Mouse (Mus musculus) lung, adult 10 weeks (tissue): ENCODE results near the gene Pramel3. TPM values are rescaled to one million over a fixed set of nuclear protein-coding genes. Genes with fewer than 3 reads are reported as not detected.

Experiments
- polyA plus RNA-seq: library from polyadenylated mRNA; stranded (reverse); fragments of 350-450 nt; fragmentation: Illumina TruSeq; extraction: RNeasy Lipid Tissue Mini Kit (QIAGEN cat#74804); gene quantifications from one replicate; pipeline ENCODE4 v1.2.3, GENCODE M21; 2014; ENCODE audit warnings: low read depth, low replicate concordance; ENCODE audit not compliant: insufficient read depth

The Pramel3 gene
- not detected for polyA plus RNA-seq

DNA sequence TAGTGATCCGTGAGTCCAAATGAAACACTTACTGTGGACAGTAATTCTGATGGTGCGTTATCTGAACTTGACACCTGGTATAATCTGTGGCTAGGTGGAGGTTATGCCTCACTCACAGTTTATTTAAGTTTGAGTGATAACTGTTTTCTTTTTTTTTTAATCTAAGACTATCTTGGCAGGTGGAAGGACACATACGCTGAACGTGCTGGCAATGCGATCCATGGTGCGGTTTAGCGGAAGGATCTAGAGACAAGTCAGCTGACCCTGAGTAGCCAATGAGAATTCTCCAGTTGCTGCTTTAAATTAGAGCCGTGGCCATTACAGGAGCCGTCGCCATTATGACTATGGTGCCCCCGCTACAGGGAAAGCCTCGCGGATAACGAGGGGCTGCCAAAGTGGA lies at the start of gene Pramel3:
Gene Pramel3, plus strand, starts transcription at position 301 of the 400 bp plus-strand sequence.

Other genes starting within 250 kb of the Pramel3 start
- 0.06 TPM for gene Gm15023, start 124.7 kb upstream of the Pramel3 start, polyA plus RNA-seq
- gene Tceal6, start 91.6 kb upstream of the Pramel3 start, polyA plus RNA-seq: 0.86 TPM
- gene Gm5128, start 71.0 kb downstream of the Pramel3 start, polyA plus RNA-seq: not detected
- not detected for gene Gm7903, start 131.5 kb downstream of the Pramel3 start, polyA plus RNA-seq
- gene AV320801, start 192.3 kb downstream of the Pramel3 start, polyA plus RNA-seq: not detected